Mouse (Mus musculus): ENCODE results near the gene Clpsl2. TPM values are rescaled to one million over a fixed set of nuclear protein-coding genes. Genes with fewer than 3 reads are reported as not detected.

Gene Clpsl2
- not detected for total RNA-seq (2021)
- long read RNA-seq, experiment 1, result 0 reads
- long read RNA-seq, experiment 2, result 0 reads

DNA sequence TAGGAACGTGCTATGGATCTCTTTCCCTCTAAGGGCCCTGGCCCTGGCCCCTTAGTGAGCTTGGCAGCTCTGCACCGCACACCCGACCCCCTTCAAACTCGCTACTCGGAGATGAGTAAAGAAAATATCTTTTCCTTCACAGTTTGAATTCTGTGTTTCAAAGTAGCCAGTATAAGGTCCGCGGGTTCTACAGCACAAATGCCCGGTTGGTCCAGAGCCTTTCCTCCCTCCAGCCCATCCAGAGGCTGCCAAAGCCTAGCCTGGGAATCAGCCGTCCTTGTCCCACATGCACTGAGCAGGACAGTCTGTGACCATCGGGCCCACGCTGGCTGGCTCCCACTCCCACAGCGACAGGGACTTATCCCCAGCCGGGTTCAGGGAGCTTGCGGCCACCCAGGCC is at the start of gene Clpsl2:
Gene Clpsl2 (plus strand): TSS at position 301 of the 400 bp plus-strand sequence.
- DNase-seq (ENCODE audit: low spot score in 2 of 2), result no peak
- intact Hi-C loops (cut with DNase I), result no loop called here

DNA sequence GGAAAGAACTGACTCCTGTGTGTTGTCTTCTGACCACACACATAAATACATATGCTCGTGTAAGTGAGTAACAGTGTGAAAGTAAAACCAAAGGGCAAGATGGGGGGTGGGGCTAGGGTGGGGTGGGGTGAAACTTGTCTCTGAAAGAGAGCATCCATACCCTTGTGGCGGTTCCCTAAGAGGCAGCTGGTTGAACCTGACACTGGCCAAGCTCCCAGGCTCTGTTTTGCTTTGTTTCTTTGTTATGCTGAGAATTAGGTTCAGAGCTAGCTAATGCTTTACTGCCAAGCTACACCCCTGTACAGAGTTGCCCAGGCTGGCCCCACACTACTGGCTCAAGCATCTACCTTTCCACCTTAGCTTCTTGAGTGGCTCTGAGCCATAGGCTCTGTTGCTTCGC is 48.7 kb upstream of the Clpsl2 start:
- DNase-seq (ENCODE audit: low spot score in 2 of 2), result no peak
- intact Hi-C loops (cut with DNase I), result no loop called here

DNA sequence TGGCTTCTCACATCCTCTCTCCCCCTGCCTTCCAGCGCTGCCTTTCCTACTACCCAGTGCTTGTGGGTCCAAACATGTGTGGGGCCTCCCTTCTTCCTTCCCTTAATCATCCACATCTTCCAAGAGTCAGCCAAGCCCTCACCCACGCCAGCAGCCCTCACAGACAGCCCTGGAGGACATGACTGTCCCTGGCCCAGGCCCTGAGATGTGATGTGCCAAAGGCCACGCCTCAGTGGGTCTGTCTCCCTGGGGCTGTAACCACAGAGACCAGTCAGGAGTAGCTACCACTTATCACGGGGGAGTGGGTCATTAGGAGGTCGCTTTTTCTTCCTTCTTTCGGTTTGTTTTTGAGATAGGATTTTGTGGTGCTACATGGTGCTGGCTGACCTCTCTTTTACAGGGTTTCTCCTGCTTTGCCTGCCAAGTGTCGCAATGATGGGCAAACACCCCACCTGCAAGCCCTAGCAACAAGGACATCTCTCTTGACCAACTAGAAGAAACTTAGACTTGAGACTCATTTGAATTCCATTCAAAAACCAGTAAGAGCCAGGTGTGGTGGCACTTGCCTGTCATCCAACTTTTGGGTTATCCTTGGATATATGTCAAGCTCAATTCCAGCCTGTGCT is 46.9 kb upstream of the Clpsl2 start:
- no peak for DNase-seq (ENCODE audit: low spot score in 2 of 2)
- intact Hi-C loops (cut with DNase I), result no loop called here

DNA sequence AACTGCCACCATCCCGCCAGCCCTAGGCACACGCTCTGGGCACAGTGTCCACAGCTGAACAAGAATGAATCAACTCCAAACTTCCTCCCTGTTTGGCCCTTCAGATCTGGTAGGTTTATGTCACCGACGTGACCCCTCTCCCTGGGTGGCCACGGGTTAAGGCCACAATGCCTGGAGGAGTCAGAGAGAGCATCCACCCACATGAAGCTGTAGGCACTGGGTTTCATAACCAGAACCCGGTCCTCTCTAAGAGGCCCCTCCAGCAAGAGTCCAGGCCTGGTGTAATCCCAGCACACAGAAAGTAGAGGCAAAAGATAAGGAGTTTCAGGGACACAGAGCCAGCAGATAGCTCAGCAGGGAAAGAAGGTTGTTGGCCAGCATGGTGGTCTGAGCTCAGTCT is 45.0 kb upstream of the Clpsl2 start:
- intact Hi-C loops (cut with DNase I), result no loop called here
- DNase-seq (ENCODE audit: low spot score in 2 of 2), result no peak

DNA sequence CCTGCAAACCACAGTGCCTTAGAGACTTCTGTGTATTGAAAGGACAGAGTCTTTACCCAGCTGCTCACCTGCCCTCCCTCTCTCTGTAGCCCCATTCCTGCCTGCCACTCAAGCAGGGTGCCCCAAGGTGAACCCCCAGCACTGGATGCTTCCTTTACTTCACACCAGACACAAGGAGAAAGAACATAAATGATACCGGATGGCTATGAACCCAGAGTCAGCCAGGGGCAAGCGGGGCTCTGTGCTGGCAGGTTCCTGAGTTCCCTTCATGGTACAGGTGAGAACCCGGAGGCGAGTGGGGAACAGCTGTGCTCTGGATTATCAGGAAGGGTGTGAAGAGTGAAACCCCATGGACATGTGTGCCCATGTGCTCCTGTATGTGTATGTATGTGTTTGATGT is 43.6 kb upstream of the Clpsl2 start:
- intact Hi-C loops (cut with DNase I), result no loop called here

DNA sequence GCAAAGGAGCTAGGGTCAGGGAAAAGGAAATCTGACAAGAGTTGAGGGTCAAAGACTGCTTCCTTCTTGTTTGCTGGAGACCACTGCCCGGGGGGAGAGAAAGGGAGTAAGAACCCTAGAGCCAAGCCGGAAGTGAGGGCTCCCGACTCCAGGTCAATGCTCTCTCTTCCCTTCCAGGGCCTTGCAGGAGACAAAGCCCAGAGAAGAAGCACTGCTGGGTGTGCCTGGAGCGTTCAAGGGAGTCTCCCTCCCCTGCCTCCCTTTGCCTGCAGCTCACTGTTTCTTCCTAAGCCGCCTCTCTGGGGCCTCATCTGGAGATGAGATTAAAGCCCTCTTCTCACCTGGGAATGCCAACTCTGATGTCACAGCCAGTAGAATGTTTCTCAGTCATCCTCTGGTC is 42.3 kb upstream of the Clpsl2 start:
- DNase-seq (ENCODE audit: low spot score in 2 of 2), result no peak
- intact Hi-C loops (cut with DNase I), result no loop called here

More for the DNA sequence above, 43.6 kb upstream of the Clpsl2 start:
- DNase-seq (ENCODE audit: low spot score in 2 of 2), result no peak

DNA sequence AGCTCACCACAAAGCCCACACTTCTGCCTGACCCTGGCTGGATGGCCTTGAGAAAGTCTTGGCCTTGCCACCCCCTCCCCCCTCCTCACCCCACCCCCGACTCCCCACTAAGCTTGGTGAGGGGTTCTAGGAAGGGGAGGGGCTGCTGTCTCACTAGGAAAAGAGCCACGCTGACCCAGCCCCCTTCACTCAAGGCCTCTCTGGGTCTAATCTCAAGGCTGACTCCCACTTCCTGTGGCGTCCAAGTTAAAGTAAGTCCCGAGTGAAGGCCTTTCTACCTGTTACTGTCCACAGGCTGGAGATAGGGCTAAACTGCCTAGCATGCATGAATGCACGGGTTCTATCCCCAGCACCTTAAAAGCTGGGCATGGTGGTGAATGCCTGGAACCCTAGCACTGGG is 41.7 kb upstream of the Clpsl2 start:
- no peak for DNase-seq (ENCODE audit: low spot score in 2 of 2)
- intact Hi-C loops (cut with DNase I), result no loop called here

DNA sequence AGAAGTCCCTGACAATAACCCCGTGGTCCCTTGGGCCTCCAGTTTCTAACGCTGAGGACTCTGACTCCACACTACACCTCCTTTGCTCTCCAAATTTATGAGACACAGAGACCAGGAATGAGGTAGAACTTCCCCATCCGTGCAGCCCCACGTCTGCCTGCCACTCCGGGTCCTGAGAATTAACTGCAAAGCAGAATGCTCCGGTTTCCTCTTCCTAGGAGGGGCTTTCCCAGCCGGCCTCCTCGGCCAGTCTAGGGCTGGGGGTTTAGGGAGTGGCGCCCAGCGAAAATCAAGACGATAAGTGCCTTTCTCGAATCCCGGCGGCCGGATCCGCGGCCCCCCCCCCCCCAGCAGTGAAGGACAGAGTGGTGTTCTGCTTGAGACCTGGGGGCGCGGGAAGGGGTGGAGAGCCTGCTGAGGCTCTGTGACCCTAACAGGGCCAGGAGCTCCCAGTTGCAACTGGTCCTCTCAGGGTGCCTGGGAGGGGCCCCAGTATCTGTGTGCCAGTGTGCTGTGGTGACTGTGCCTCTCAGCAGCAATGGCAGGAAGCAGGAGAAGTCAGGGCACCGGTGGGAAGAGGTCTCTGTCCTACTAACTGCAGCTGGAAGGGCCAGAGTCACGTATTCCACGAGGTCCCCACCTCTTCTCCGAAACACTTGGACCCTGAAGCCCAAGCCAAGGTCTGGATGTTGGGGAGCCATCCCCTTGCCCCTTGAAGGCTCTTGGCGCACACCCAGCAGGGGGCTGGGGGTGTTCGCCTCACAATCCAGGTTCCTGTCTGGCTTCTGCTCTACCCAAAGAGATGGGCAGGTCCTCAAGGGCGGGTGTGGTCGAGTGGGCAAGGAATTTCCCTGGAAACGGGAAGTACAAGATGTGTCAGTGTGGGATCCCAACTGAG is 38.5 kb upstream of the Clpsl2 start:
- intact Hi-C loops (cut with DNase I), result no loop called here
- peak in 1 of 2 experiments; percentile 27 for DNase-seq (ENCODE audit: low spot score in 2 of 2)

DNA sequence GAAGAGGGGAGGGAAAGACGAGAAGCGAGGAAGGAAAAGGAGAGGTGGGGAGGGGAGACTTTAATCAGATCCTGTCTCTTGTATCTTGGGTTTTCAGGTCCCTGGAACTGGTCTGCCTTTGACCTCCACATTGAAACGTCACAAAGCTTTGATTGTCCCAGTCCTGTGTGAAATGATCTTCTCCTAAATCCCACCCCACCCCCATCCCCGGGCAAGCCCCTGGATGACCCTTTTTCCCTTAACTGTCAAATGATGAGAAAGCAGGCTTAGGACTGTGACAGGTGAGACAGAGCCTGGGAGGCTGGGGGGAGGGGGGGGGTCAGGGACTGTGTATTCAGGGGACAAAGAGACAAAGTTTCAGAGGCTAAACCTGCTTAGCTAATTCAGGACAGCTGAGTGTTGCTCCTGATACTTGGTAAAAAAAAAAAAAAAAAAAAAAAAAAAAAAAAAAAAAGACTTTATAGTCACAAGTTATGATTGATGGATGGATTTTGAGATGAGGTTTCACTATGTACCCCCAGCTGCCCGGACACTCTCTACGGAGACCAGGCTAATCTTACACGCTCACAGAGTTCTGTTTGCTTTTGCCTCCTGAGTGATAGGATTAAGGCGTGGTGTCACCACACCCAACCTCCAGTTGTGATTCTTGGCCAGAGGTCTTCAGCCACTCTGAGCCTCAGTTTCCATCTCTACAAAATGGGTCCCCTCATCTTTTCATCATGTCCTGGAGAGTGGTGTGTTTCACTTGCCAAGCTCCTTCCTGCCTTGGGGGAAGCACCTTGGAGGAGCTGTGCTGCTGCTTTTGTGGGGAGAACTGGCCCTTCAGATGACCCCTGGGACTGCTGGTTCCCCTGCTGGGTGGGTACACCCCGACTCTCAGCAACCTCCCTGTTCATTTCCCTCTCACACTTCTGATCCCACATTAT is 37.3 kb upstream of the Clpsl2 start:
- no peak for DNase-seq (ENCODE audit: low spot score in 2 of 2)
- intact Hi-C loops (cut with DNase I), result no loop called here

DNA sequence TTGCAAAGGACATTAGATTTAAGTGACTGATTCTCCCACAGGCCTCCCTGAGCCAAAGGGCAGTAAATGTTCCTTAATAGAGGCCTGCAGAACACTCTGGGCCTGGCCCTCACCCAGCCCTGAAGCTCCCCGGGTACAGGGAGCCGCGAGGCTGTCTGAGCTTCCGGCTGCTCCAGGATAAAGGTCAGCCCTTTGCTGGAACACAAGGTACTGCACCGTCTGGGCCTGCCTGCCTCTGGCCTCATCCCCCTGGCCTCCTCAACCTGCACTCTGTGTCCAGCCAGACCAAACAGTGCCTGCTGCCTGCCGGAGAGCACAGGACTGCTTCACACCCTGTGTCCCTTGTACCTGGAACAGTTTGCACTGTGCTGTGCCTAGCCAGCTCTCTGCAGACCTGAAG is 36.5 kb upstream of the Clpsl2 start:
- intact Hi-C loops (cut with DNase I), result no loop called here

DNA sequence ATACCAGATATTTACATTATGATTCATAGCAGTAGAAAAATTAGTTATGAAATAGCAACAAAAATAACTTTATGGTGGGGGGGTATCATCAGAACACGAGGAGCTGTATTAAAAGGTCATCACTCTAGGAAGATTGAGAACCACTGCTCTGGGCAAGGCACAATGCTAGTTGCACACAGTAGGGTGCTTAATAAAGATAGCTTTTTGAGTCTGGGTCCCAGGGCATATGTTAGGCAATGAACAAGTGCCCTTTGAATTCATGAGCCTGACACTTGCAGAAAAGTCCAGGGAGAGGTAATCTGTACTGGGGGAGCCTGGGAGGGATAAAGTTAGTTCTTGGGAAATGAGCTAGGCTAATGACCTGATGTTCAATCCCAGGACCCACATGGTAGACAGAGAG is 35.9 kb upstream of the Clpsl2 start:
- no peak for DNase-seq (ENCODE audit: low spot score in 2 of 2)
- intact Hi-C loops (cut with DNase I), result no loop called here

More for the DNA sequence above, 36.5 kb upstream of the Clpsl2 start:
- DNase-seq (ENCODE audit: low spot score in 2 of 2), result peak in 1 of 2 experiments; percentile 12

DNA sequence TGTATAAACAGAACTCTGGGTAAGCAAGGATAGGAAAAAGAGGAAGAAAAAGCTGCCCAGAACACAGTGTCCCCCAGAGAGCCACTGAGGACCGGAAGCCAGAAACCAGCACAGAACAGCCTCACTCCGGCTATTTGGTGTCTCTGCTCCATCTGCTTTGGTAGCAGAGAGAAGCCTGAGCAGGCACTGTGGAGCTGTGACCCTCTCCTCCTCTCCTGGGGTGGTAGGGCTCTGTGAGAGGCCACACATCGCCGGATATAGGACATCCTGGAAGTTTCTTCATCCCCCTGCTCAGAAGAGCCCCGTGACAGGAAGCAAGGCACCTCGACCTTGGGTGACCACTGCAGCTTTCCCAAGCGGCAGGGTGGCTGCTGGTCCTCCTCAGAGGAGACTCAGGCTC is 35.4 kb upstream of the Clpsl2 start:
- peak in 1 of 2 experiments; percentile 37 for DNase-seq (ENCODE audit: low spot score in 2 of 2)
- intact Hi-C loops (cut with DNase I), result no loop called here

DNA sequence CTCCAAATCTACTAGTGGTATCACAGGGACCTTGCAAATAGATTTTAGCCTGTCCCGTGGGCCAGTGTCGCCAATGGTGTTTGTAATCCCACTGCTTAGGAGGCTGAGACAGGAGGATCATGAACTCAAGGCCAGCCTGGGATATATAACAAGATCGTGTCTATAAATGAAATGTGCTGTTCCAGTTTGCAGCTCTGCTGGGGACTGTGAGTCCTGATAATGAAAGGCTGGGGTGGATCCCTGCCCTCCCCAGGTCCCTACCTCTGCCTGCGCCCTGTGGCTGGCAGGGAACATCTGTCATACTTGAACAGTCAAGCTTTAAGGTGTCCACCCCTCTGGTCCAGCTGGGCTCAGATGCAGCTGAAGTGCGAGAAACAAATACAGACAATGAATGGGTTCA is 34.7 kb upstream of the Clpsl2 start:
- DNase-seq (ENCODE audit: low spot score in 2 of 2), result no peak
- intact Hi-C loops (cut with DNase I), result no loop called here

DNA sequence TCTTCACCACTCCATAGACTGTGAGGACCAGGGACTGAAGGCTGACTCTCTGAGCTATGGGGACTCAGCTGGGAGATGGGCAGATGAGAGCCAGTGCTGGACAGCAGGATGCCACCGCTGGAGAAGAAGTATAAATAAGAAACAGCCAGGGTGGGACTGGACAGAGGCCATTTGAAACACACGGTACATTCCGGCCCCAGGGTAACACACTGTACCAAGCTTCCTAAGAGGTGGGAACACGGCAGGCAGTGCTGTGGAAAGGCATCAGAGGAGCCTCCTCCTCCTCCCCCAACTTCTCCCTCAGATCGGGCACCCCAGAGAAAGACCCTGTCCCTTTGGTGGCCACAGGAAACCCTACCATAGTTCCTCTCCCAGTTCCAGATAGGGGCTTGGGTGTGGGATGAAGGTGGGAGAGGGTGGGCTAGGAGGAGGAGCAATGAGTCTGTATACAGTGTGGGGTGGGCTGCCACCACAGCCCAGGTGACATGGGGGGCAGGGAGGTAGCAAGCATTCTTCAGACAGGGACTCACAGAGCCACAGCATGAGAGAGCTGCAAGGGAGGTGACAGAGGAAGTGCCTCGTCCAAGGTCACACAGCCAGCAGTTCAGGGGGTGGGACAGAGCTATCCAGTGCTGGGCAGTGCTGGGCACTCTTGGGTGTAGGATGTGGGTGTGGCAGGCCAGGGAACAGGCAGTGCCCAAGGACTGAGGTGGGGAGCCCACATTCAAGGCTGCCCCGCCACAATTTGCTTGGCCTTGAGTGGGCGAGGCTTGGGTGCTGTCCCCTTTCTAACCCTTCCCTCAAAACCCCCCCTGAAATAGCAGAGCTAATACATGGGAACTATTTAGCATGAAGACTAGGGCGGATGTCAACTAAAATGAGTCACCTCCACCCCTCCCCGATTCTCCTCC is 33.5 kb upstream of the Clpsl2 start:
- DNase-seq (ENCODE audit: low spot score in 2 of 2), result no peak
- intact Hi-C loops (cut with DNase I), result no loop called here

DNA sequence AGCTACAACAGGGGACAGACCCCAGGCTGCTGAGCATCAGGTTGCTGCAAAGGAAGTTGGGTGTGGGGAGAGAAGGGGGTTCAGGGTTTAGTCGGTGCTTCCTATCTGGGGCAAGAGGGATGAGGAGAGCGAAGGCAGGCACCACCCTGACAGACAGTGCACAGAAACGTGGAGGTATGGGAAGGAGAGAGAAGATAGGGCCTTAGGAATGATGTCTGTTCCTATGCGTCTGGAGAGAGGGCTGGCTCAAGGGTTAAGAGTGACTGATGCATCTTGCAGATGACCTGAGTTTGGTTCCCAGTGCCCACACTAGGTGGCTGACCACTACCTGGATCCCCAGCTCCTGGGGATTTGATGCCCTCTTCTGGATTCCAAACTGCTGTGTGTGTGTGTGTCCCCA is 32.3 kb upstream of the Clpsl2 start:
- intact Hi-C loops (cut with DNase I), result no loop called here
- no peak for DNase-seq (ENCODE audit: low spot score in 2 of 2)

DNA sequence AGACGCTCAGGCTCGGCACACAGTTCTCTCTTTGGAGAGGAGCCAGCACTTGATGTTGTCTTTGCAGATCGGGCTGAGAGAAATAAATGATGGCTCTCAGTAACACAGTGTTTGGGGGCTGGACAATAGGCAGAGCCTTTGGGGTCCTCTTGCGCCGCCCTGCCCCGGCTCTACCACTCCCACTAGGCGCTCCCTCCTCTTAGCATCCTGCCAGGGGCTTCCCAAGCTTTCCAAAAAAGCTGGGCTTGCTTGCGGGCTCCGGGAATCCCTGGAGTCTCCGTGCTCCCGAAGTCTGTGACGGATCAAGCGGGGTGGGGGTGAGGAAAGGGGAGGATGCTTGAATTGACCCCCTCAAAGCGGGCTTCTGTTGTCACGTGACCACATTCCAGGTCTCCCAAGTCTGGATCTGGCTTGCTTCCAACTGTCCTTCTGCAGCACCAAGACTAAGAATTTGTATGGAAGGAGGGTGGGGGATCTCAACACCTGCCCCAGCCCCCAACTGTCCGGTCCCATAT is 31.7 kb upstream of the Clpsl2 start, which contains the start of gene Fkbp5:
Gene Fkbp5 (minus strand): TSS at position 87 of the 515 bp plus-strand sequence.
- intact Hi-C loops (cut with DNase I), result no loop called here
- peak; percentile 53 to 80 for DNase-seq (ENCODE audit: low spot score in 2 of 2)

DNA sequence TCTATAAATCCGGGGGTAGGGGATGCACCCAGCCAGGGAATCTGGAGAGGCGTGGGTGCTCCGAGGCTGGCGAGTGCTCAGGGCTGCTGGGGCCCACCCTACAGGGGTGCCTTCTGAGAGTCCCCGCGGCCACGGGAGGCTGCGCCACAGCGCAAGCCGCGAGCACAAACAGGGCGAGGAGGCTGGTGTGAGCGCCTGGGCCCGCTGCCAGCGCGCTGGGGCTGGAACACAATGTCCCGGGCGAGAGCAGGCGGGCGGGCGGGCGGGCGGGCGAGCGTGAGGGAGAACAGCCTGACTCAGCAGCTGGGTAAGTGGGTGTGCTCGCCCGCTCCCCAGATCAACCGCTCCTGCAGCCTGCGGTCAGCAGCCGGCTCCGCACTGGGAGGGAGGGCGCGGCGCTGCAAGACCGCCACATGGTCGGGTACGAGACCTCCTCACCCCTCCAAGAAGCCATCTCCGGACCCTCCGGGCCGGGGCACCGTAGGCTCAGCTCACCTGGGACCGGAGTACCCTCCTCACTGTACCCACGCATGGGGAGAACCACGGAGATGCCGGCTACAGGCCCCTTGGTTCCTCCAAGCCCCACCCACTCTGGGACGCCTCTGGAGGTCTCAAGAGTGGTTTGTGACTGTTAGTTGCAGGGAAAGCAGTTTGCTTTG is 31.1 kb upstream of the Clpsl2 start:
- peak; percentile 91 to 95 for DNase-seq (ENCODE audit: low spot score in 2 of 2)
- intact Hi-C loops (cut with DNase I), result no loop called here

DNA sequence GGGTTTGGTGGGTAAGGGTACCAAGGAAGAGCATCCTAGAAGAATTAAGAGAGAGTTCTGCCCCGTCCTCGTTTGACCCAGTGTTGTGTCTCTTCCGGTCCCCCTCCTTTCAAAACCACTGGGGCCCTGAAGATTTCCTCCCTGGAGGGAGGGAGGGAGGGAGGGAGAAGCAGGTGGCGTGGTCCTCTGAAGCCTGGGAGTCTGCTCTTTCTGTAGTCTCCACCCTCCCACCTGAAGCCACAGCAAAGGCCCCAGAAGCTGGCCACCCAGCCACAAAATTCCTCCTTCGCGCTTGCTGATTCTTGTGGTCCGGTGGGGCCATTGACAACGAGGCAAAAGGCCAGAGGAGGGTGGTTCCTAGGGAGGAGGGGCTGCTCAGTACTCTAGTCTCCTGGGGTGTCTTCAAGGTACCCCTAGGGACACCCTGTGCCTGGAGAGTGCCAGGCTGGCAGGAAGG is 30.6 kb upstream of the Clpsl2 start:
- peak in 1 of 2 experiments; percentile 20 for DNase-seq (ENCODE audit: low spot score in 2 of 2)
- intact Hi-C loops (cut with DNase I), result no loop called here
